Mouse (Mus musculus) lung, embryonic 16.5 days (tissue): ENCODE data around the gene Il31. TPM values are rescaled to one million over a fixed set of nuclear protein-coding genes. Genes with fewer than 3 reads are reported as not detected.

Source experiments
- ATAC-seq: fragments of 200-750 bp; cut with Nextera tagmentation; 2 replicates; pipeline ENCODE4 v1.8.0; 2017; ENCODE audit warnings: low read depth, mild to moderate bottlenecking, moderate library complexity
- H3K27ac ChIP-seq: fragments of 300-500 bp; sonication (generic); 2 replicates; pipeline ENCODE4 v1.5.1; 2014; ENCODE audit warnings: mild to moderate bottlenecking, control low read depth, low read length
- H3K27me3 ChIP-seq: fragments of 300-500 bp; sonication (generic); 2 replicates; pipeline ENCODE4 v1.6.1; 2014; ENCODE audit warnings: low read depth, low read length, mixed read lengths; ENCODE audit not compliant: control insufficient read depth, insufficient read depth
- H3K36me3 ChIP-seq: fragments of 300-500 bp; sonication (generic); 2 replicates; pipeline ENCODE4 v1.6.1; 2014; ENCODE audit warnings: low read length; ENCODE audit not compliant: control insufficient read depth, insufficient read depth
- H3K4me1 ChIP-seq: fragments of 300-500 bp; sonication (generic); replicated peaks from 2 replicates; pipeline ENCODE4 v1.6.1; 2014; ENCODE audit warnings: low read length, mixed read lengths; ENCODE audit not compliant: control insufficient read depth, insufficient read depth
- H3K4me2 ChIP-seq: fragments of 300-500 bp; sonication (generic); 2 replicates; pipeline ENCODE4 v1.6.1; 2014; ENCODE audit warnings: low read depth, low read length, control low read depth
- H3K4me3 ChIP-seq: fragments of 300-500 bp; sonication (generic); 2 replicates; pipeline ENCODE4 v1.5.1; 2014; ENCODE audit warnings: mild to moderate bottlenecking, low read length, control low read depth
- H3K9ac ChIP-seq: fragments of 300-500 bp; sonication (generic); 2 replicates; pipeline ENCODE4 v1.6.1; 2014; ENCODE audit warnings: low read length, control low read depth
- H3K9me3 ChIP-seq: fragments of 300-500 bp; sonication (generic); 2 replicates; pipeline ENCODE4 v1.6.1; 2016; ENCODE audit warnings: low read length; ENCODE audit not compliant: control insufficient read depth
- WGBS: fragments of 180-500 bp; shearing (Covaris S2); extraction: QIAGEN DNeasy Blood & Tissue Kit; methylation state at CpG from one replicate; pipeline ENCODE4 v1.1.7; 2014; 5-methylcytosine and 5-hydroxymethylcytosine counted together
- polyA plus RNA-seq: library from polyadenylated mRNA; unstranded; fragments of >200 nt; fragmentation: Nextera tagmentation; extraction: Ambion mirVana; gene quantifications from 2 replicates; pipeline ENCODE4 v1.2.1, GENCODE M21; 2015

Gene Il31
- polyA plus RNA-seq, 1 experiment from 2014 or later = not detected

DNA sequence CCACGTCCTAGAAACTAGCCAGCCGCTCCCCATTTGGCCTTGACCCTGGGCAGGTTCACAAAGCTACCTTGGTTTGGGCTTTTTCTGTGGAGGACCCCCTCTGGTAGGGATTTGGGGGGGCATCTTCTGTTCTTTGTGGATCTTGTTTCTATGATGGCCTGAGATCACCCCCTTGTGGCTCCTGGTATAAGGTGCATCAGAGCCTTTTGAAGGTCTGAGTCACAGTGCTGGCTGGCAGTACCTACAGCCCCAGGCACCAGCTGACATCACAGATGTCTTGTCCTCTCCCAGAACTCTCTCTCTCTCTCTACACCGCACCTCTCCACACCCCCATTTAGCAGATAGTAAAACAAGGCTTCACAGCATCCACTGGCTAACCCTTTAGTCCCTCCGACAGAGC, 10.4 kb upstream of the Il31 start:
- Histone ChIP-seq H3K4me3 (no peak overlapping the region), H3K9ac (no peak overlapping the region), H3K27me3 (no peaks in the 10 kb centered on the region), H3K27ac (no peak overlapping the region), H3K9me3 (no peaks in the 10 kb centered on the region), H3K36me3 (no peaks in the 10 kb centered on the region), H3K4me2 (no peak overlapping the region), H3K4me1 (no peaks in the 10 kb centered on the region; the same call in 1 of the 2 replicates)
- 46% methylated on average over 4 of the region's 4 CpGs for WGBS
- ATAC-seq = no peak

GRCm38 (mm10) chr5:123489935-123490334, 646 bp upstream of the Il31 start:
- H3K4me3 ChIP-seq = no peak overlapping the region
- no peaks in the 10 kb centered on the region for H3K36me3 ChIP-seq
- no peaks in the 10 kb centered on the region; the same call in 1 of the 2 replicates for H3K4me1 ChIP-seq
- no peak overlapping the region for H3K27ac ChIP-seq
- H3K4me2 ChIP-seq = no peak overlapping the region
- no peaks in the 10 kb centered on the region for H3K27me3 ChIP-seq
- no peak overlapping the region for H3K9ac ChIP-seq
- no peaks in the 10 kb centered on the region for H3K9me3 ChIP-seq
- no peak for ATAC-seq
- 50% methylated on average over 9 of the region's 9 CpGs for WGBS

GRCm38 (mm10) chr5:123487659-123488395, 1.5 kb downstream of the Il31 start:
- Histone ChIP-seq H3K4me3 (no peak overlapping the region), H3K4me2 (no peak overlapping the region), H3K36me3 (no peaks in the 10 kb centered on the region), H3K9me3 (no peaks in the 10 kb centered on the region), H3K9ac (no peak overlapping the region), H3K27me3 (no peaks in the 10 kb centered on the region), H3K27ac (no peak overlapping the region), H3K4me1 (no peaks in the 10 kb centered on the region; the same call in 1 of the 2 replicates)
- WGBS = 73% methylated on average over 11 of the region's 11 CpGs
- ATAC-seq = no peak

DNA sequence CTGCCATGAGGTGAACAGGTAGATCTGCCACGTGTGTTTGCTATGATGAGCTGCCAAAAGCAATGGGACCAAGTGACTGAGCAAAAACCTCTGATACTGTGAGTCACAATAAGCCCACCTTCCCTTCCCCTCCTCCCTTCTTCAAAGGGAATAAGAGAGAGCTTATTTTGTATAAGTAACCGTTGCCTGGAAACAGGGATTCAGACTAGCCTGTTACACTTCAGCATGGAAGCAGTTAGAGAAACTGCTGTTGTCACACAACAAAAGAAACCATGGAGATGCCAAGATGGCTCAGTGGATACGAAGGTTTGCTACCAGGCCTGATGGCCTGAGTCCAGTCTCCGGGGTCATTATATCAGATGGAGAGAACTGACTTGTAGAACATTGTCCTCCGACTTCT, 15.5 kb downstream of the Il31 start:
- 79% methylated on average over 5 of the region's 5 CpGs for WGBS
- Histone ChIP-seq H3K27me3 (no peaks in the 10 kb centered on the region), H3K27ac (no peak overlapping the region), H3K9ac (no peak overlapping the region), H3K36me3 (no peaks in the 10 kb centered on the region), H3K4me1 (no peaks in the 10 kb centered on the region), H3K4me3 (no peak overlapping the region), H3K4me2 (no peak overlapping the region), H3K9me3 (no peaks in the 10 kb centered on the region)
- ATAC-seq = no peak

DNA sequence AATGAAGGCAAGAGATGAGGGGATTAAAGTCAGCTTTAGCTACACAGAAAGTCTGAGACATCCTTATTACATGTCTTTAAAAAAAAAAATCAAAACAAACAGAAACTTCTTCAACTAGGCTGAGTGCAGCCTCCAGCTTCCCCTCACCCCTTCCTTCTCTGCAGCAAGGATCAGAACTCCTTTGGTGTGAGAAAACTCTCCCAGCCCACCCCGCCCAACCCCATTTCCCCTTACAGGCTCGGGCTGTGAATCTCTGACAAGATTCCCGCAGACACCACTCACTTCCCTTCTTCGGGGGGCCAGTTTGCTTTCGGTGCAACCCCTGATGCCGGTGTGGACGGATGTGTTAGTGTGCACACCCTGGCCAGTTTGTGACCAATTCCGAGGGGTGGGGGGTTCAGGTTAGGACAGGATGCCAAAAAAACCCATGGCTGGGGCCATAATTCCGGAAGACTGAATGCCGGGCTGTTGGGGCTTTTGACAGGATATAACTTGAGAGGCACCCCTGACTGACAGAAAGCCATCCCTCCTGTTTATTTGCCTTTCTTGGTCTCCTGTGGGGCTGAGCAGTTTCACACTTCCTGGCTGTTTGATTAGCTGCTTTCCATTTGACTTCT, 18.4 kb downstream of the Il31 start:
- Histone ChIP-seq H3K9me3 (no peaks in the 10 kb centered on the region), H3K36me3 (no peaks in the 10 kb centered on the region), H3K27ac (no peak overlapping the region), H3K27me3 (no peaks in the 10 kb centered on the region), H3K4me2 (peak overlapping the region; percentile 49), H3K4me3 (peak overlapping the region; percentile 18; the same call in 1 of the 2 replicates), H3K9ac (no peak overlapping the region; the same call in 1 of the 2 replicates), H3K4me1 (no peaks in the 10 kb centered on the region)
- 5% methylated on average over 10 of the region's 10 CpGs for WGBS
- no peak for ATAC-seq

- Histone ChIP-seq H3K27ac (no peak overlapping the region), H3K4me2 (no peak overlapping the region), H3K9me3 (no peaks in the 10 kb centered on the region; the same call in 1 of the 2 replicates), H3K36me3 (no peaks in the 10 kb centered on the region), H3K4me3 (no peak overlapping the region), H3K27me3 (no peaks in the 10 kb centered on the region), H3K4me1 (no peaks in the 10 kb centered on the region), H3K9ac (no peak overlapping the region)
- WGBS = 76% methylated on average over 1 of the region's 1 CpGs
- ATAC-seq = no peak
These were observed 24.7 kb downstream of the Il31 start for GRCm38 (mm10) chr5:123464638-123465037.

- Histone ChIP-seq H3K36me3 (no peaks in the 10 kb centered on the region), H3K4me1 (no peaks in the 10 kb centered on the region), H3K9ac (no peak overlapping the region), H3K27me3 (no peaks in the 10 kb centered on the region), H3K4me2 (no peak overlapping the region), H3K27ac (no peak overlapping the region), H3K9me3 (no peaks in the 10 kb centered on the region; the same call in 1 of the 2 replicates), H3K4me3 (no peak overlapping the region)
- no peak for ATAC-seq
- 45% methylated on average over 5 of the region's 5 CpGs for WGBS
These were observed 27.9 kb downstream of the Il31 start for GRCm38 (mm10) chr5:123461420-123461819.

DNA sequence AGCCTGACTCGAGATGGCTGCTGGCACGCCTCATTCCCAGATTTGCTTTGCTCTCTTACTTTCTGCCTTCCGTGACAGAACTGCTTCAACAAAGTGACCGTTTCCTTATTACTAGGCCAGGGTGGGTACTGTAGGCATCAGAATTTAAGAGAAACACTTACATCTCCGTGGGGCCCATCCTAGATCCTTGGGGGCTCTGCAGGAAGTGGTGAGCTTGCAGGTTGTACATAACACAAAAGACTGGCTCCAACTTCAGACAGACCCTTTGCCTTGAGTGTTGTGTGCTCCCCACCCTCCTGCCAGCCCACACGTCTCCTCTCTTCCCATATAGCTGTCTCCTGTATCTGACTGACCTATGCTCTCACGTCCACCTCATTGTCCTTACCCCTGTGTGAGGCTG, 37.4 kb downstream of the Il31 start:
- no peaks in the 10 kb centered on the region for H3K9me3 ChIP-seq
- ATAC-seq = no peak
- no peak overlapping the region for H3K4me3 ChIP-seq
- no peaks in the 10 kb centered on the region for H3K4me1 ChIP-seq
- WGBS = 86% methylated on average over 7 of the region's 7 CpGs
- H3K36me3 ChIP-seq = peaks cover 42% of the 10 kb centered on the region
- no peak overlapping the region for H3K27ac ChIP-seq
- no peaks in the 10 kb centered on the region for H3K27me3 ChIP-seq
- no peak overlapping the region for H3K4me2 ChIP-seq
- no peak overlapping the region for H3K9ac ChIP-seq

GRCm38 (mm10) chr5:123444849-123445334, 44.4 kb downstream of the Il31 start:
- Histone ChIP-seq H3K4me1 (no peaks in the 10 kb centered on the region), H3K36me3 (peaks cover 30% of the 10 kb centered on the region), H3K4me2 (no peak overlapping the region), H3K27me3 (no peaks in the 10 kb centered on the region), H3K27ac (no peak overlapping the region), H3K9ac (no peak overlapping the region), H3K9me3 (no peaks in the 10 kb centered on the region), H3K4me3 (no peak overlapping the region)
- WGBS = 90% methylated on average over 5 of the region's 5 CpGs
- no peak for ATAC-seq
